Mouse (Mus musculus) heart, embryonic 14.5 days (tissue): ENCODE data around the gene Notch3. TPM values are rescaled to one million over a fixed set of nuclear protein-coding genes. Genes with fewer than 3 reads are reported as not detected.
"Not testable (repeated sequence)": the region's sequence is repeated elsewhere in the genome, so short reads cannot be mapped to it uniquely, and the experiment has no call there.

ENCODE experiments used
- ATAC-seq: fragments of 200-750 bp; cut with Nextera tagmentation; 2 replicates; pipeline ENCODE4 v1.8.0; 2017; ENCODE audit warnings: low read depth, moderate TSS enrichment; ENCODE audit not compliant: insufficient number of reproducible peaks, insufficient read depth, low FRiP score
- H3K27ac ChIP-seq, 2 experiments: fragments of 200-500 bp in 1 of 2; fragments of 300-500 bp in 1 of 2; sonication (generic) in 1 of 2; replicated peaks in 1 of 2; 2 replicates each; pipeline ENCODE4 v1.5.1; 2012 to 2014; ENCODE audit warnings: low read depth in 2 of 2, low read length in 2 of 2, control low read depth in 1 of 2, mild to moderate bottlenecking in 1 of 2, mixed read lengths in 1 of 2; ENCODE audit not compliant: control insufficient read depth in 1 of 2, insufficient read depth in 1 of 2
- H3K27me3 ChIP-seq: fragments of 300-500 bp; sonication (generic); 2 replicates; pipeline ENCODE4 v1.6.1; 2014; ENCODE audit warnings: mild to moderate bottlenecking, low read length, control low read depth; ENCODE audit not compliant: control insufficient read depth, insufficient read depth
- H3K36me3 ChIP-seq: fragments of 300-500 bp; sonication (generic); 2 replicates; pipeline ENCODE4 v1.6.1; 2014; ENCODE audit warnings: mild to moderate bottlenecking, control low read depth, low read length, mixed read lengths; ENCODE audit not compliant: control insufficient read depth, insufficient read depth
- H3K4me1 ChIP-seq, 2 experiments: fragments of 200-500 bp in 1 of 2; fragments of 300-500 bp in 1 of 2; sonication (generic) in 1 of 2; 2 replicates each; pipeline ENCODE4 v1.6.1; 2012 to 2014; ENCODE audit warnings: low read length in 2 of 2, control low read depth in 1 of 2, mixed read lengths in 1 of 2; ENCODE audit not compliant: control insufficient read depth in 2 of 2, insufficient read depth in 2 of 2
- H3K4me2 ChIP-seq: fragments of 300-500 bp; sonication (generic); 2 replicates; pipeline ENCODE4 v1.6.1; 2014; ENCODE audit warnings: mild to moderate bottlenecking, low read length
- H3K4me3 ChIP-seq, 2 experiments: fragments of 200-500 bp in 1 of 2; fragments of 300-500 bp in 1 of 2; sonication (generic) in 1 of 2; 2 replicates each; pipeline ENCODE4 v1.5.1; 2012 to 2014; ENCODE audit warnings: low read length in 2 of 2, mild to moderate bottlenecking in 2 of 2, control low read depth in 1 of 2, low read depth in 1 of 2, moderate library complexity in 1 of 2; ENCODE audit not compliant: control insufficient read depth in 1 of 2, insufficient read depth in 1 of 2
- H3K9ac ChIP-seq: fragments of 300-500 bp; sonication (generic); 2 replicates; pipeline ENCODE4 v1.6.1; 2014; ENCODE audit warnings: mild to moderate bottlenecking, low read length
- H3K9me3 ChIP-seq: fragments of 300-500 bp; sonication (generic); 2 replicates; pipeline ENCODE4 v1.6.1; 2016; ENCODE audit warnings: low read length, control low read depth; ENCODE audit not compliant: control insufficient read depth
- WGBS: fragments of 180-500 bp; shearing (Covaris S2); extraction: QIAGEN DNeasy Blood & Tissue Kit; methylation state at CpG from one replicate; pipeline ENCODE4 v1.1.7; 2014; 5-methylcytosine and 5-hydroxymethylcytosine counted together
- polyA plus RNA-seq: library from polyadenylated mRNA; unstranded; fragments of >200 nt; fragmentation: Nextera tagmentation; extraction: Ambion mirVana; gene quantifications from 2 replicates; pipeline ENCODE4 v1.2.1, GENCODE M21; 2014

Notch3 gene
- polyA plus RNA-seq, 1 experiment from 2014 or later = 6.6 TPM

GRCm38 (mm10) chr17:32099943-32100586 lies 66.6 kb downstream of the Notch3 start:
- peak; percentile 78 for ATAC-seq
- Histone ChIP-seq H3K27me3 (peaks cover 13% of the 10 kb centered on the region), H3K9ac (peak overlapping the region; percentile 70), H3K27ac (no peak overlapping the region), H3K9me3 (no peaks in the 10 kb centered on the region), H3K36me3 (no peaks in the 10 kb centered on the region), H3K4me3 (peak overlapping the region; percentile 42 to 48), H3K4me1 (peaks cover 7 to 11% of the 10 kb centered on the region in 2 experiments; a peak in 3 of 4 replicates), H3K4me2 (peak overlapping the region; percentile 97)
- WGBS = 2% methylated on average over 44 of the region's 44 CpGs

- WGBS = 30% methylated on average over 8 of the region's 8 CpGs
- peak overlapping the region; percentile 97 for H3K4me2 ChIP-seq
Observed at GRCm38 (mm10) chr17:32099574-32099942, 67.1 kb downstream of the Notch3 start.

GRCm38 (mm10) chr17:32098905-32099304 lies 67.7 kb downstream of the Notch3 start:
- 83% methylated on average over 5 of the region's 6 CpGs for WGBS
- Histone ChIP-seq H3K4me1 (peaks cover 7 to 11% of the 10 kb centered on the region in 2 experiments; a peak in 3 of 4 replicates), H3K27me3 (peaks cover 13% of the 10 kb centered on the region)
- not testable (repeated sequence) for H3K4me3 ChIP-seq, ATAC-seq, H3K27ac ChIP-seq, H3K9ac ChIP-seq, H3K9me3 ChIP-seq, H3K36me3 ChIP-seq, H3K4me2 ChIP-seq

More at GRCm38 (mm10) chr17:32099574-32099942, 67.1 kb downstream of the Notch3 start:
- Histone ChIP-seq H3K4me1 (peaks cover 7 to 11% of the 10 kb centered on the region in 2 experiments; a peak in 3 of 4 replicates), H3K36me3 (no peaks in the 10 kb centered on the region), H3K4me3 (peak overlapping the region; percentile 42 to 48), H3K27ac (no peak overlapping the region), H3K9me3 (no peaks in the 10 kb centered on the region), H3K27me3 (peaks cover 13% of the 10 kb centered on the region), H3K9ac (peak overlapping the region; percentile 70)
- no peak for ATAC-seq

- no peaks in the 10 kb centered on the region for H3K36me3 ChIP-seq
Observed at GRCm38 (mm10) chr17:32097676-32098075, 69.0 kb downstream of the Notch3 start.

GRCm38 (mm10) chr17:32092895-32093294 lies 73.8 kb downstream of the Notch3 start:
- ATAC-seq = no peak
- no peak overlapping the region for H3K4me3 ChIP-seq
- H3K9me3 ChIP-seq = no peaks in the 10 kb centered on the region
- 80% methylated on average over 5 of the region's 5 CpGs for WGBS
- H3K9ac ChIP-seq = no peak overlapping the region
- H3K36me3 ChIP-seq = no peaks in the 10 kb centered on the region
- H3K4me2 ChIP-seq = no peak overlapping the region
- H3K27me3 ChIP-seq = no peaks in the 10 kb centered on the region
- peaks cover 5 to 9% of the 10 kb centered on the region in 2 experiments; a peak in 1 of 4 replicates for H3K4me1 ChIP-seq
- no peak overlapping the region for H3K27ac ChIP-seq

More at GRCm38 (mm10) chr17:32097676-32098075, 69.0 kb downstream of the Notch3 start:
- H3K27ac ChIP-seq = no peak overlapping the region
- no peak overlapping the region for H3K4me3 ChIP-seq
- no peaks in the 10 kb centered on the region for H3K9me3 ChIP-seq
- H3K27me3 ChIP-seq = peaks cover 13% of the 10 kb centered on the region
- H3K9ac ChIP-seq = no peak overlapping the region
- 60% methylated on average over 1 of the region's 1 CpGs for WGBS
- peaks cover 7 to 11% of the 10 kb centered on the region in 2 experiments; a peak in 3 of 4 replicates for H3K4me1 ChIP-seq
- H3K4me2 ChIP-seq = no peak overlapping the region
- ATAC-seq = no peak

- 91% methylated on average over 1 of the region's 1 CpGs for WGBS
- peaks cover 5 to 9% of the 10 kb centered on the region in 2 experiments; a peak in 1 of 4 replicates for H3K4me1 ChIP-seq
- ATAC-seq = no peak
- H3K9me3 ChIP-seq = no peaks in the 10 kb centered on the region
- H3K4me3 ChIP-seq = no peak overlapping the region
- H3K27ac ChIP-seq = no peak overlapping the region
- H3K36me3 ChIP-seq = no peaks in the 10 kb centered on the region
- H3K9ac ChIP-seq = no peak overlapping the region
- H3K4me2 ChIP-seq = no peak overlapping the region
- no peaks in the 10 kb centered on the region for H3K27me3 ChIP-seq
Observed at GRCm38 (mm10) chr17:32092241-32092619, 74.4 kb downstream of the Notch3 start.

- H3K4me1 ChIP-seq, H3K36me3 ChIP-seq, H3K9me3 ChIP-seq, H3K27me3 ChIP-seq: not testable (repeated sequence)
- ATAC-seq = peak; percentile 84
- Histone ChIP-seq H3K4me2 (peak overlapping the region; percentile 62), H3K27ac (peak overlapping the region in 1 of 2 experiments; percentile 24; a peak in 1 of 4 replicates), H3K9ac (peak overlapping the region; percentile 31; the same call in 1 of the 2 replicates), H3K4me3 (peak overlapping the region; percentile 23 to 30)
- 10% methylated on average over 12 of the region's 16 CpGs for WGBS
Observed at GRCm38 (mm10) chr17:32091364-32092240, 75.0 kb downstream of the Notch3 start.
